Mouse (Mus musculus): ENCODE results near the gene Mmp14. TPM values are rescaled to one million over a fixed set of nuclear protein-coding genes. Genes with fewer than 3 reads are reported as not detected.

Gene Mmp14
- polyA plus RNA-seq, 1 experiment from 2014 or later = 113 TPM

GRCm38 (mm10) chr14:54429332-54430093 is 1.9 kb upstream of the Mmp14 start:
- Histone ChIP-seq H3K9me3 (replicated peaks) (no peaks in the 10 kb centered on the region), H3K4me1 (peaks cover 52% of the 10 kb centered on the region), H3K27ac (peak overlapping the region; percentile 64), H3K4me2 (replicated peaks) (peak overlapping the region; percentile 60), H3K9ac (no peak overlapping the region), H3K36me3 (0 out of 2 replicates have a peak, but pooled peaks cover 4% of the 10 kb centered on the region), H3K4me3 (no peak overlapping the region), H3K27me3 (peaks cover 14% of the 10 kb centered on the region)
- no peak for ATAC-seq (ENCODE audit: low FRiP score)
- 66% methylated on average over 7 of the region's 7 CpGs for WGBS

- peaks cover 14% of the 10 kb centered on the region for H3K27me3 ChIP-seq
- H3K4me3 ChIP-seq = peak overlapping the region; percentile 67
- 2% methylated on average over 18 of the region's 18 CpGs for WGBS
- 0 out of 2 replicates have a peak, but pooled peaks cover 4% of the 10 kb centered on the region for H3K36me3 ChIP-seq
- H3K9ac ChIP-seq = peak overlapping the region; percentile 86
- H3K4me2 ChIP-seq (replicated peaks) = peak overlapping the region; percentile 60
- ATAC-seq (ENCODE audit: low FRiP score) = no peak
- peaks cover 52% of the 10 kb centered on the region for H3K4me1 ChIP-seq
- H3K27ac ChIP-seq = peak overlapping the region; percentile 89
- H3K9me3 ChIP-seq (replicated peaks) = no peaks in the 10 kb centered on the region
These were observed 836 bp upstream of the Mmp14 start for GRCm38 (mm10) chr14:54430406-54431145.

- H3K27me3 ChIP-seq = peaks cover 14% of the 10 kb centered on the region
- H3K9me3 ChIP-seq (replicated peaks) = no peaks in the 10 kb centered on the region
- ATAC-seq (ENCODE audit: low FRiP score) = peak; percentile 36
These were observed 845 bp downstream of the Mmp14 start for GRCm38 (mm10) chr14:54432078-54432836.

GRCm38 (mm10) chr14:54432837-54433830 is 1.7 kb downstream of the Mmp14 start:
- no peaks in the 10 kb centered on the region for H3K9me3 ChIP-seq (replicated peaks)
- ATAC-seq (ENCODE audit: low FRiP score) = 0 out of 2 replicates have a peak, but pooled peaks have one; percentile 14
- 46% methylated on average over 16 of the region's 17 CpGs for WGBS
- 0 out of 2 replicates have a peak, but pooled peaks cover 4% of the 10 kb centered on the region for H3K36me3 ChIP-seq
- H3K9ac ChIP-seq = peak overlapping the region; percentile 86
- H3K4me1 ChIP-seq = peaks cover 43% of the 10 kb centered on the region
- peak overlapping the region; percentile 60 for H3K4me2 ChIP-seq (replicated peaks)
- H3K27me3 ChIP-seq = peaks cover 14% of the 10 kb centered on the region
- H3K27ac ChIP-seq = peak overlapping the region; percentile 89
- H3K4me3 ChIP-seq = peak overlapping the region; percentile 67

More at GRCm38 (mm10) chr14:54432078-54432836, 845 bp downstream of the Mmp14 start:
- Histone ChIP-seq H3K4me3 (peak overlapping the region; percentile 67), H3K4me2 (replicated peaks) (peak overlapping the region; percentile 60), H3K27ac (peak overlapping the region; percentile 89), H3K9ac (peak overlapping the region; percentile 86), H3K4me1 (peaks cover 48% of the 10 kb centered on the region), H3K36me3 (0 out of 2 replicates have a peak, but pooled peaks cover 4% of the 10 kb centered on the region)
- 3% methylated on average over 54 of the region's 54 CpGs for WGBS

GRCm38 (mm10) chr14:54433941-54434531 is 2.6 kb downstream of the Mmp14 start:
- 68% methylated on average over 12 of the region's 12 CpGs for WGBS
- Histone ChIP-seq H3K27ac (no peak overlapping the region), H3K4me1 (peaks cover 43% of the 10 kb centered on the region), H3K9me3 (replicated peaks) (no peaks in the 10 kb centered on the region), H3K27me3 (peaks cover 14% of the 10 kb centered on the region), H3K4me2 (replicated peaks) (peak overlapping the region; percentile 60), H3K9ac (peak overlapping the region; percentile 86; the same call in 1 of the 2 replicates), H3K36me3 (peaks cover 9% of the 10 kb centered on the region), H3K4me3 (peak overlapping the region; percentile 67)
- no peak for ATAC-seq (ENCODE audit: low FRiP score)

- H3K4me3 ChIP-seq = no peak overlapping the region
- WGBS = 86% methylated on average over 11 of the region's 11 CpGs
- H3K27me3 ChIP-seq = peaks cover 14% of the 10 kb centered on the region
- H3K4me1 ChIP-seq = peaks cover 30% of the 10 kb centered on the region
- H3K4me2 ChIP-seq (replicated peaks) = no peak overlapping the region
- peaks cover 22% of the 10 kb centered on the region for H3K36me3 ChIP-seq
- H3K9ac ChIP-seq = no peak overlapping the region
- no peak overlapping the region for H3K27ac ChIP-seq
- no peak for ATAC-seq (ENCODE audit: low FRiP score)
- H3K9me3 ChIP-seq (replicated peaks) = no peaks in the 10 kb centered on the region
These were observed 3.9 kb downstream of the Mmp14 start for GRCm38 (mm10) chr14:54435194-54435918.

GRCm38 (mm10) chr14:54439155-54439554 is 7.7 kb downstream of the Mmp14 start:
- H3K27ac ChIP-seq = no peak overlapping the region
- no peaks in the 10 kb centered on the region for H3K27me3 ChIP-seq
- no peak overlapping the region for H3K9ac ChIP-seq
- peaks cover 13% of the 10 kb centered on the region; the same call in 1 of the 2 replicates for H3K4me1 ChIP-seq
- no peak for ATAC-seq (ENCODE audit: low FRiP score)
- H3K9me3 ChIP-seq (replicated peaks) = no peaks in the 10 kb centered on the region
- no peak overlapping the region for H3K4me3 ChIP-seq
- 87% methylated on average over 12 of the region's 12 CpGs for WGBS
- peaks cover 34% of the 10 kb centered on the region for H3K36me3 ChIP-seq
- H3K4me2 ChIP-seq (replicated peaks) = no peak overlapping the region

- Histone ChIP-seq H3K4me2 (replicated peaks) (no peak overlapping the region), H3K9me3 (replicated peaks) (no peaks in the 10 kb centered on the region), H3K9ac (no peak overlapping the region), H3K4me3 (no peak overlapping the region), H3K36me3 (peaks cover 34% of the 10 kb centered on the region), H3K27ac (no peak overlapping the region), H3K4me1 (peaks cover 9% of the 10 kb centered on the region; the same call in 1 of the 2 replicates), H3K27me3 (no peaks in the 10 kb centered on the region)
- WGBS = 60% methylated on average over 7 of the region's 7 CpGs
- ATAC-seq (ENCODE audit: low FRiP score) = no peak
These were observed 8.2 kb downstream of the Mmp14 start for GRCm38 (mm10) chr14:54439610-54440009.

- peaks cover 9% of the 10 kb centered on the region; the same call in 1 of the 2 replicates for H3K4me1 ChIP-seq
- H3K27ac ChIP-seq = no peak overlapping the region
- H3K9me3 ChIP-seq (replicated peaks) = no peaks in the 10 kb centered on the region
- no peak overlapping the region for H3K4me3 ChIP-seq
- H3K36me3 ChIP-seq = peaks cover 34% of the 10 kb centered on the region
- H3K9ac ChIP-seq = no peak overlapping the region
- 0 out of 2 replicates have a peak, but pooled peaks cover 2% of the 10 kb centered on the region for H3K27me3 ChIP-seq
- ATAC-seq (ENCODE audit: low FRiP score) = no peak
- H3K4me2 ChIP-seq (replicated peaks) = no peak overlapping the region
- 93% methylated on average over 10 of the region's 14 CpGs for WGBS
These were observed 9.1 kb downstream of the Mmp14 start for GRCm38 (mm10) chr14:54440538-54440937.

GRCm38 (mm10) chr14:54441365-54441764 is 10.0 kb downstream of the Mmp14 start:
- H3K27me3 ChIP-seq = 0 out of 2 replicates have a peak, but pooled peaks cover 3% of the 10 kb centered on the region
- no peak overlapping the region for H3K27ac ChIP-seq
- peaks cover 34% of the 10 kb centered on the region for H3K36me3 ChIP-seq
- H3K4me1 ChIP-seq = peaks cover 9% of the 10 kb centered on the region; the same call in 1 of the 2 replicates
- H3K4me3 ChIP-seq = no peak overlapping the region
- H3K4me2 ChIP-seq (replicated peaks) = no peak overlapping the region
- H3K9ac ChIP-seq = no peak overlapping the region
- 75% methylated on average over 4 of the region's 4 CpGs for WGBS
- no peak for ATAC-seq (ENCODE audit: low FRiP score)
- H3K9me3 ChIP-seq (replicated peaks) = no peaks in the 10 kb centered on the region
